Mouse (Mus musculus): ENCODE measurements around the gene Epha1. TPM values are rescaled to one million over a fixed set of nuclear protein-coding genes. Genes with fewer than 3 reads are reported as not detected.

The Epha1 gene
- polyA plus RNA-seq, 1 experiment from 2014 or later = 0.25 TPM

DNA sequence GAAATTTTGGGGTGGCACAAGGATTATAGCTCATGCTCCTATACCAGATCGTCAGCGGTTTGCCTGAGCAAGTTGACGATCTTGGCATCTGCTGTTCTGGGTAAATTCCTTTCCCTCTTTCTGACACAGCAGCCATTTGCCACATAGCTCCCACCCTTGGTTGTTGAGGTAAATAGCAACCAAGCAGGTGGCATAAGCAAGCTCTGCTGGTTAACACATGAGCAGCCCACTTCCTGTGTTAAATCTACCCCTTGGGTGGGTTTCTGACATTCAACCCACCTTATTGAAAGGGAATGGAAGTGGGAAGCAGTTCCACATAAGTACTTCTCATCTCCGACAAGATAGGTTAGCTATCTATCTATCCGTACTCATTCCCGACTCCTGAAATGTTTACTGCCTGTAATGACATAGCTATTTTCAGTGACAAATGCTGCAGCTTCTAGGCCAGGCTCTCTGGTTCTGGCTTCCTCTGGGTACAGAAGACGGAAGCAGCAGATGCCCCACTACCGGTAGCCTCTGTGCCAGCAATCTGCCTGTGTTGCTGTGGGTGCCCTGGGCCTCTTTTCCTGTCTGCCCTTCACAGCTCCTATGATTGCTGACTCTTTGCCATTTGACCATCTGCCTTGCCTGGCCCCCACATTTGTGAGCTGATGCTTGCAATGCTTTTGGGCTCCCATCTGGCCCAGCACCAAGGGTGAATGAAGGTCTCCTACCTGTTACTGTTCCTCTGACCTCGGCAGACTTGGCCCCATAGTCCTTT lies 29.5 kb downstream of the Epha1 start:
- no peak overlapping the region for H3K4me2 ChIP-seq (ENCODE audit: low read length)
- H3K27ac ChIP-seq (ENCODE audit: low read depth, low read length) = no peak overlapping the region
- no peaks in the 10 kb centered on the region for H3K27me3 ChIP-seq (replicated peaks; ENCODE audit: control insufficient read depth, insufficient read depth, low read length)
- H3K4me1 ChIP-seq (ENCODE audit: control insufficient read depth, insufficient read depth, low read depth, low read length) = peaks cover under 1% of the 10 kb centered on the region
- H3K4me3 ChIP-seq (ENCODE audit: low read length) = no peak overlapping the region
- peak; percentile 37; the same call in 1 of the 2 replicates for ATAC-seq
- H3K9me3 ChIP-seq (ENCODE audit: control insufficient read depth, low read length) = no peaks in the 10 kb centered on the region
- 85% methylated on average over 9 of the region's 9 CpGs for WGBS
- no peaks in the 10 kb centered on the region for H3K36me3 ChIP-seq (ENCODE audit: control insufficient read depth, insufficient read depth, low read length)
- H3K9ac ChIP-seq (ENCODE audit: low read depth, low read length) = no peak overlapping the region

DNA sequence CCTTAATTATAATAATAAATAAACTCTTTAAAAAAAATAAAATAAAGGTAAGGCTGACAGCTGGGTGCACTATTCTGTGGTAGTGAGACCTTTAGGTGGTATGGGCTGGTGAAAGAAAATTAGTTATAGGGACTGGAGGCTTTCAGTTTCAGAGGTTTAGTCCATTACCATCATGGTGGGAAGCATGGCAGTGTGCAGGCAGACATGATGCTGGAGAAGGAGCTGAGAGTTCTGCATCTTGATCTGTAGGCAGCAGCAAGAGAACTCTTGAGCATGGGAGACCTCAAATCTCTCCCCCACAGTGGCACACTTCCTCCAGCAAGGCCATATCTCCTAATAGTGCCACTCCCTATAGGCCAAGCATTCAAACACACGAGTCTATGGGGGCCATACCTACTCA lies 30.9 kb downstream of the Epha1 start:
- Histone ChIP-seq H3K4me3 (ENCODE audit: low read length) (no peak overlapping the region), H3K9me3 (ENCODE audit: control insufficient read depth, low read length) (no peaks in the 10 kb centered on the region), H3K27me3 (replicated peaks; ENCODE audit: control insufficient read depth, insufficient read depth, low read length) (no peaks in the 10 kb centered on the region), H3K27ac (ENCODE audit: low read depth, low read length) (no peak overlapping the region), H3K36me3 (ENCODE audit: control insufficient read depth, insufficient read depth, low read length) (no peaks in the 10 kb centered on the region), H3K4me1 (ENCODE audit: control insufficient read depth, insufficient read depth, low read depth, low read length) (no peaks in the 10 kb centered on the region), H3K9ac (ENCODE audit: low read depth, low read length) (no peak overlapping the region), H3K4me2 (ENCODE audit: low read length) (no peak overlapping the region)
- WGBS = 71% methylated on average over 1 of the region's 1 CpGs
- ATAC-seq = no peak

DNA sequence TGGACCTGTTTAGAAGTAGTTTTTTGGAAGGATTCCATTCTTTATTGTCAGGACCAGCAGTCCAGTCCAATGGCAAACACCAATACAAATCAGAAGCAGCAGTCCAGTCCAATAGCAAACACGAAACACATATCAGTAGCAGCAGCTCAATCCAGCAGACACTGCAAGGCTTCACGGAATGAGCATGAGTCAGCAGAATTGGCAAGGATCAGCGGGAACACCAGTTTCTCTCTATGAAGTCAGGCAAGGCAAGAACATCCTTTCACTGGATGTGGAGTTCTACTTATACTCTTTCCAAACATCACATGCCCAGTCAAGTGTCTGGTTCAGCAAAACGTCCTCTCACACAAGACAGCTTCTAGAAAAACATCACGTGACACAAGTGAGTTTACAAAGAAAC lies 33.1 kb downstream of the Epha1 start:
- Histone ChIP-seq H3K4me3 (ENCODE audit: low read length) (no peak overlapping the region), H3K9me3 (ENCODE audit: control insufficient read depth, low read length) (no peaks in the 10 kb centered on the region), H3K27ac (ENCODE audit: low read depth, low read length) (no peak overlapping the region), H3K4me1 (ENCODE audit: control insufficient read depth, insufficient read depth, low read depth, low read length) (no peaks in the 10 kb centered on the region), H3K9ac (ENCODE audit: low read depth, low read length) (no peak overlapping the region), H3K4me2 (ENCODE audit: low read length) (no peak overlapping the region), H3K27me3 (replicated peaks; ENCODE audit: control insufficient read depth, insufficient read depth, low read length) (no peaks in the 10 kb centered on the region), H3K36me3 (ENCODE audit: control insufficient read depth, insufficient read depth, low read length) (no peaks in the 10 kb centered on the region)
- WGBS = 84% methylated on average over 5 of the region's 5 CpGs
- no peak for ATAC-seq

DNA sequence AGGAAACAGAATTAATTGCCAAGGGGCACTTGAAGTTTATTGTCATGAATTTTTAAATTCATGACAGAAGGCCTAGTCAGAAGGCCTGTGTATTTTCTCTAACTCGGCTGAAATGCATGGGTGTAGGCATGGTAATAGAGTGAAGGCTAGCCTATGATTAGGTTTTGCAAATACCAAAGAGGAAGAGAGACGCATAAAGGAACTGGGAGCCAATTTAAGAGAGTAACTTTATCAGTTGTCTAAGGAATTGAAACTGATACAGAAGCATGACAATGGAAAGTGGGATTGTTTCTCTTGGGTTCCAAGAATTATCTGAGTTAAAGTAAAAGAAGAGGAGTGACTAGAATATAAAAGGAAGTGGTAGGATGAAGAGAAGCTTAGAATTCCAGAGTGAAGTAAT lies 33.9 kb downstream of the Epha1 start:
- no peak for ATAC-seq
- Histone ChIP-seq H3K27ac (ENCODE audit: low read depth, low read length) (no peak overlapping the region), H3K27me3 (replicated peaks; ENCODE audit: control insufficient read depth, insufficient read depth, low read length) (no peaks in the 10 kb centered on the region), H3K4me1 (ENCODE audit: control insufficient read depth, insufficient read depth, low read depth, low read length) (no peaks in the 10 kb centered on the region), H3K4me2 (ENCODE audit: low read length) (no peak overlapping the region), H3K9me3 (ENCODE audit: control insufficient read depth, low read length) (no peaks in the 10 kb centered on the region), H3K9ac (ENCODE audit: low read depth, low read length) (no peak overlapping the region), H3K4me3 (ENCODE audit: low read length) (no peak overlapping the region), H3K36me3 (ENCODE audit: control insufficient read depth, insufficient read depth, low read length) (no peaks in the 10 kb centered on the region)
- 92% methylated on average over 2 of the region's 2 CpGs for WGBS

DNA sequence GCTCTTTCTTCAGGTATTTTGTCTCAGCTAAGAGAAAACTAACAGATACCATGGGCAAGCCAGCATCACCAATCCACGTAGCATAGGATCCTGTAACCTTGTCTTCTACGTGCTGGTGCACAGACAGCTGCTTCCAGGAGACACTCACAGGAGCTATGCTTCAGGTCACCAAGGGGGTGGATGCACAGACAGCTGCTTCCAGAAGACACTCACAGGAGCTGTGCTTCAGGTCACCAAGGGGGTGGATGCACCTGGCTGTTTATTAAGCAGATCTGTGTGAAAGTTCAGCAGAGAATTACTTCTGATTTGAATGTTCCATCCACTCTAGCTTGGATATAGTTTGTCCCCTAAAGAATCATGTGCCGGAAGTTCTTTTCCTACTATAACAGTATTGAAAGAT lies 42.1 kb downstream of the Epha1 start:
- 95% methylated on average over 3 of the region's 3 CpGs for WGBS

DNA sequence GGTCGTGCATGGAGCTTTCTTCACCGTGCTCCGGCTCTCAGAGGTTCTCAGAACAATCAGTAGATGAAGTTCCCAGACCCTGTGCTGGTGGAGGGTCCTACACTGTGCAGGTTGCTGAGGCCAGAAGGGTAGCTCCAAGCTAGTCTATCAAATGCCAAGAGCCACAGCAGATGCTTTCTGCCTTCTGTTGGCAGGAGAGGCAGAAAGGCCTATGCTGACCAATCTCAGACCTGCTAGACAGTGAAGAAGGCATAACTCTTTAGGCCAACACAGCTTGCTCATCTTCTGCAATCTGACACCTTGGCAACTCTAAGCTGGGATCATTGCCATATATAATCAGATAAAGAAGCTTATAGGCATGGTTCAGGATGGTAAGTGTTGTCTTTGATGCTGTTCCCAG lies 42.9 kb downstream of the Epha1 start:
- no peak overlapping the region for H3K27ac ChIP-seq (ENCODE audit: low read depth, low read length)
- no peaks in the 10 kb centered on the region for H3K9me3 ChIP-seq (ENCODE audit: control insufficient read depth, low read length)
- ATAC-seq = peak; percentile 13; the same call in 1 of the 2 replicates
- H3K4me3 ChIP-seq (ENCODE audit: low read length) = no peak overlapping the region
- H3K36me3 ChIP-seq (ENCODE audit: control insufficient read depth, insufficient read depth, low read length) = no peaks in the 10 kb centered on the region
- no peaks in the 10 kb centered on the region for H3K4me1 ChIP-seq (ENCODE audit: control insufficient read depth, insufficient read depth, low read depth, low read length)
- WGBS = 80% methylated on average over 3 of the region's 3 CpGs
- no peaks in the 10 kb centered on the region for H3K27me3 ChIP-seq (replicated peaks; ENCODE audit: control insufficient read depth, insufficient read depth, low read length)
- no peak overlapping the region for H3K9ac ChIP-seq (ENCODE audit: low read depth, low read length)
- H3K4me2 ChIP-seq (ENCODE audit: low read length) = no peak overlapping the region

More for the DNA sequence above, 42.1 kb downstream of the Epha1 start:
- H3K27ac ChIP-seq (ENCODE audit: low read depth, low read length) = no peak overlapping the region
- ATAC-seq = no peak
- H3K4me2 ChIP-seq (ENCODE audit: low read length) = no peak overlapping the region
- H3K36me3 ChIP-seq (ENCODE audit: control insufficient read depth, insufficient read depth, low read length) = no peaks in the 10 kb centered on the region
- no peak overlapping the region for H3K4me3 ChIP-seq (ENCODE audit: low read length)
- H3K9ac ChIP-seq (ENCODE audit: low read depth, low read length) = no peak overlapping the region
- H3K4me1 ChIP-seq (ENCODE audit: control insufficient read depth, insufficient read depth, low read depth, low read length) = no peaks in the 10 kb centered on the region
- H3K27me3 ChIP-seq (replicated peaks; ENCODE audit: control insufficient read depth, insufficient read depth, low read length) = no peaks in the 10 kb centered on the region
- H3K9me3 ChIP-seq (ENCODE audit: control insufficient read depth, low read length) = no peaks in the 10 kb centered on the region

DNA sequence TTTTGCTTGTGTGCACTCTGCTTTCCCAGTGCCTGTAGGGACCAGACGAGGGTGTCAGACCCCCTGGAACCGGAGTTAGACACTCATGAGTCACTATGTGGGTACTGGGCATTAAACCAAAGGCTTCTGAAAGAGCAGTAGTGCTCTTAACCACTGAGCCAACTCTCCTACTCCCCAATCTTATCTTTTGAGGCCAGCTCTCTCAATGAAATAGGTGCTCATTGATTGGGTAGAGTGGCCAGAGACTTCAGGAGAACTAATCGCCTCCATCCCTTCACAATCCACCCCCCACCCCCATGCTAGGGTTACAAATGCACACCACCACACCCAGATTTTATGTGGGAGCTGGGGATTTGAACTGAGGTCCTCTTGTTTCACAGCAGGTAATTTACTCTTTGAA lies 44.3 kb downstream of the Epha1 start:
- H3K4me2 ChIP-seq (ENCODE audit: low read length) = no peak overlapping the region
- H3K9ac ChIP-seq (ENCODE audit: low read depth, low read length) = no peak overlapping the region
- no peak overlapping the region for H3K27ac ChIP-seq (ENCODE audit: low read depth, low read length)
- no peak for ATAC-seq
- H3K9me3 ChIP-seq (ENCODE audit: control insufficient read depth, low read length) = no peaks in the 10 kb centered on the region
- no peak overlapping the region for H3K4me3 ChIP-seq (ENCODE audit: low read length)
- H3K4me1 ChIP-seq (ENCODE audit: control insufficient read depth, insufficient read depth, low read depth, low read length) = no peaks in the 10 kb centered on the region
- no peaks in the 10 kb centered on the region for H3K27me3 ChIP-seq (replicated peaks; ENCODE audit: control insufficient read depth, insufficient read depth, low read length)
- 81% methylated on average over 3 of the region's 3 CpGs for WGBS
- H3K36me3 ChIP-seq (ENCODE audit: control insufficient read depth, insufficient read depth, low read length) = no peaks in the 10 kb centered on the region

DNA sequence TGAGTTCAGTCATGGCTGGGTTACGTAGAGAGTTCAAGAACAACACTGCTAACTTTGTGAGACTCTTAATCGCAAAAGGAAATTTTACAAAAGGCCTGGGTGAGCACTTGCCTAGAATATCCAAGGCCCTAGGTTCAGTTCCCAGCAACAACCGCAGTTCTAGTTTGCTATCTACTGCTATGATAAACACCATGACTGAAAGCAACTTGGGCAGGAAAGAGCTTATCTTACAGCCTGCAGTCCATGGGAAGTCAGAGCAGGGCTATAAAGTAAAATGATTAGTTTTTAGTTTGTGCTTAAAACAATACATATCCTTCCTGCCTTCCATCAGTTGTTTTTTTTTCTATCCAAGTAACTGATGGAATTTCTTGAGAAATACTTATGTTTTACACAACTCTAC lies 46.6 kb downstream of the Epha1 start:
- H3K27ac ChIP-seq (ENCODE audit: low read depth, low read length) = no peak overlapping the region
- H3K9me3 ChIP-seq (ENCODE audit: control insufficient read depth, low read length) = no peaks in the 10 kb centered on the region
- no peak overlapping the region for H3K4me2 ChIP-seq (ENCODE audit: low read length)
- H3K4me1 ChIP-seq (ENCODE audit: control insufficient read depth, insufficient read depth, low read depth, low read length) = peaks cover 14% of the 10 kb centered on the region
- H3K4me3 ChIP-seq (ENCODE audit: low read length) = no peak overlapping the region
- ATAC-seq = no peak
- WGBS = 94% methylated on average over 3 of the region's 3 CpGs
- H3K36me3 ChIP-seq (ENCODE audit: control insufficient read depth, insufficient read depth, low read length) = no peaks in the 10 kb centered on the region
- H3K9ac ChIP-seq (ENCODE audit: low read depth, low read length) = no peak overlapping the region
- H3K27me3 ChIP-seq (replicated peaks; ENCODE audit: control insufficient read depth, insufficient read depth, low read length) = no peaks in the 10 kb centered on the region

DNA sequence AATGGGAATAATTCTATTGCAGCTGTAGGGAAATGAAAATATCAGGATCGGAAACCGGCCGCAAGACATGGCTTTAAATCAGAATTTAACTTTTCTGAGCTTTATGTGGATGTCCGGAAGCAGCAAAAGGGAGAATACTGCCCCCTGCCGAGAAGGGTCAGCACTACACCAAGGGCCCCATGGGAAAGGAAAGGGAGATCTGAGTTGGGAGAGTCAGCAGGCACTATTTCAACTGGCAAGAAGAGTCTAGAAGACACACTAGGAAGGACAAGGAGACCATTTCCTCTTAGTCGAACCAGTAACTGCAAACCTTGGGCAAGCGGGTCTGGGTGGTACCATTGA lies 47.8 kb downstream of the Epha1 start:
- Histone ChIP-seq H3K27ac (ENCODE audit: low read depth, low read length) (peak overlapping the region; percentile 90), H3K4me3 (ENCODE audit: low read length) (peak overlapping the region; percentile 75)
- 0% methylated on average over 7 of the region's 7 CpGs for WGBS

More for the DNA sequence above, 47.8 kb downstream of the Epha1 start:
- H3K9ac ChIP-seq (ENCODE audit: low read depth, low read length) = peak overlapping the region; percentile 90; the same call in 1 of the 2 replicates
- no peaks in the 10 kb centered on the region for H3K36me3 ChIP-seq (ENCODE audit: control insufficient read depth, insufficient read depth, low read length)
- peaks cover 14% of the 10 kb centered on the region for H3K4me1 ChIP-seq (ENCODE audit: control insufficient read depth, insufficient read depth, low read depth, low read length)
- peak overlapping the region; percentile 67 for H3K4me2 ChIP-seq (ENCODE audit: low read length)
- ATAC-seq = 0 out of 2 replicates have a peak, but pooled peaks have one; percentile 13
- H3K27me3 ChIP-seq (replicated peaks; ENCODE audit: control insufficient read depth, insufficient read depth, low read length) = no peaks in the 10 kb centered on the region
- no peaks in the 10 kb centered on the region for H3K9me3 ChIP-seq (ENCODE audit: control insufficient read depth, low read length)

All from hindbrain, embryonic 16.5 days (tissue).